In genomic region chr9:21238733-21239464, GRCm38 (mm10) we compare ENCODE assay signal across 7 mouse cellular contexts. TPM values are rescaled to one million over a fixed set of nuclear protein-coding genes. Genes with fewer than 3 reads are reported as not detected.
A peak's percentile ranks its signal among the peaks of the same experiment; 100 is the strongest.
DNase-seq lines count a peak whose midpoint lies in the region; ATAC-seq lines count a peak whose summit lies in the region.

TSS of gene Keap1 (minus strand) at chr9:21239361.

- H3K4me3 ChIP-seq in intestine, embryonic 15.5 days (replicated peaks): peak within 1 kb of the TSS; percentile 97
- H3K4me3 ChIP-seq in midbrain, embryonic 11.5 days (ENCODE audit: low read depth, low read length): peak within 1 kb of the TSS; percentile 91

- intact Hi-C loops in gastrocnemius, postnatal 36 days (cut with DNase I): loop anchor here (2.0 kb wide), 1 partner anchor 26 kb away; the partner anchor contains the start of gene Atg4d
- intact Hi-C loops in left cerebral cortex, postnatal 4 days (cut with DNase I): no loop called here

- DNase-seq in adrenal gland, adult 18-20 months (ENCODE audit: low spot score in 2 of 2): peak; percentile 88
- DNase-seq in embryo, embryonic 11 days: peak; percentile 93
- DNase-seq in gastrocnemius, postnatal 36 days: peak; percentile 72 to 82
- peak; percentile 82 for DNase-seq in left cerebral cortex, postnatal 4 days
- DNase-seq in midbrain, embryonic 11.5 days (ENCODE audit: low spot score, missing footprints): peak; percentile 99
- DNase-seq in skeletal muscle tissue, adult 2 months (ENCODE audit: low read depth, low spot score): peak; percentile 55

- ATAC-seq in intestine, embryonic 15.5 days: peak; percentile 91
- peak; percentile 88 for ATAC-seq in midbrain, embryonic 11.5 days (ENCODE audit: low FRiP score)

- H3K9ac ChIP-seq in intestine, embryonic 15.5 days: peak within 1 kb of the TSS; percentile 98
- peak within 1 kb of the TSS; percentile 98 for H3K9ac ChIP-seq in midbrain, embryonic 11.5 days (ENCODE audit: low read length)

- H3K4me2 ChIP-seq in intestine, embryonic 15.5 days (replicated peaks): peak within 1 kb of the TSS; percentile 76
- H3K4me2 ChIP-seq in midbrain, embryonic 11.5 days: peak within 1 kb of the TSS; percentile 80

- no peaks in the 10 kb centered on the region for H3K9me3 ChIP-seq in intestine, embryonic 15.5 days
- H3K9me3 ChIP-seq in midbrain, embryonic 11.5 days (ENCODE audit: control insufficient read depth, low read length): no peaks in the 10 kb centered on the region; the same call in 1 of the 2 replicates

- peaks cover 12% of the 10 kb centered on the region for H3K27me3 ChIP-seq in intestine, embryonic 15.5 days (replicated peaks)
- peaks cover 14% of the 10 kb centered on the region for H3K27me3 ChIP-seq in midbrain, embryonic 11.5 days (ENCODE audit: control insufficient read depth, insufficient read depth, low read length)

- peak within 1 kb of the TSS; percentile 93 for H3K27ac ChIP-seq in intestine, embryonic 15.5 days
- peak within 1 kb of the TSS; percentile 67 for H3K27ac ChIP-seq in midbrain, embryonic 11.5 days (ENCODE audit: low read depth, low read length)

- H3K36me3 ChIP-seq in intestine, embryonic 15.5 days: 0 out of 2 replicates have a peak, but pooled peaks cover 3% of the 10 kb centered on the region
- no peaks in the 10 kb centered on the region; the same call in 1 of the 2 replicates for H3K36me3 ChIP-seq in midbrain, embryonic 11.5 days (ENCODE audit: control insufficient read depth, insufficient read depth, low read length)

- peaks cover 23% of the 10 kb centered on the region for H3K4me1 ChIP-seq in intestine, embryonic 15.5 days (replicated peaks)
- H3K4me1 ChIP-seq in midbrain, embryonic 11.5 days (ENCODE audit: control insufficient read depth, insufficient read depth, low read length): peaks cover 9% of the 10 kb centered on the region

- under 1% methylated on average over 82 of the region's 90 CpGs for WGBS in intestine, embryonic 15.5 days
- under 1% methylated on average over 70 of the region's 90 CpGs for WGBS in midbrain, embryonic 11.5 days

RNA-seq across cellular contexts. Expression of gene Keap1, which starts in this region (rescaled TPM):
- total RNA-seq in adrenal gland, adult 18-20 months (2021): 10 to 100 TPM; 44.9 to 51.2 TPM
- total RNA-seq in gastrocnemius, postnatal 36 days (2021): 10 to 100 TPM; 56.5 to 58.3 TPM
- 55.8 and 59.8 TPM in 2 replicates for polyA plus RNA-seq in intestine, embryonic 15.5 days (2015; fragmentation: Nextera tagmentation; extraction: Ambion mirVana)
- 10 to 100 TPM; 49.0 to 50.8 TPM for total RNA-seq in left cerebral cortex, postnatal 4 days (2021)
- polyA plus RNA-seq in midbrain, embryonic 11.5 days (2014; fragmentation: Nextera tagmentation; extraction: Ambion mirVana): 20.0 and 26.3 TPM in 2 replicates

Comparison
In these comparisons a context has a peak if more than half of its experiments do, and no peak if none do; other contexts are left out.
1. Peak in every context shown above with its lines: DNase-seq, ATAC-seq, H3K4me3 ChIP-seq and H3K27ac ChIP-seq.